Mouse (Mus musculus) G1E-ER4 (cell line): ENCODE measurements around the gene D130043K22Rik. TPM values are rescaled to one million over a fixed set of nuclear protein-coding genes. Genes with fewer than 3 reads are reported as not detected.

Source experiments
- GATA1 ChIP-seq: IDR thresholded peaks from one replicate; pipeline ENCODE4 v1.8.0; 2012; ENCODE audit warnings: low read length, inconsistent platforms
- polyA plus RNA-seq: library from polyadenylated mRNA; stranded (reverse); fragments of >175 nt; gene quantifications from 2 replicates; pipeline ENCODE4 v1.2.3, GENCODE M21; 2012

The D130043K22Rik gene
- polyA plus RNA-seq, 1 experiment = not detected

DNA sequence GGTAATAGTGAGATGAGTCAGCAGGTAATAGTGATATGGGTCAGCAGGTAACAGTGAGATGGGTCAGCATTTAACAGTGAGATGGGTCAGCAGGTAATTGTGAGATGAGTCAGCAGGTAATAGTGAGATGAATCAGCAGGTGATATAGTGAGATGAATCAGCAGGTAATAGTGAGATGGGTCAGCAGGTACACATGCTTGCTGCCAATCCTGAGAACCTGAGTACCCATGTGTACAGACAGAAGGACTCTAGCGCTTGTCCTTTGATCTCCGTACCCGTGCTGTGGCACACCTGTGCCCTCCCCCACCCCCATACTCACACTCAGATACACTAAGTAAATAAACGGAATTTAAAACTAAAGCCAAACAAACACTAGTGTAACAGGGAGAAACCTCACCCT, 70.0 kb downstream of the D130043K22Rik start:
- TF ChIP-seq GATA1 = no peak

DNA sequence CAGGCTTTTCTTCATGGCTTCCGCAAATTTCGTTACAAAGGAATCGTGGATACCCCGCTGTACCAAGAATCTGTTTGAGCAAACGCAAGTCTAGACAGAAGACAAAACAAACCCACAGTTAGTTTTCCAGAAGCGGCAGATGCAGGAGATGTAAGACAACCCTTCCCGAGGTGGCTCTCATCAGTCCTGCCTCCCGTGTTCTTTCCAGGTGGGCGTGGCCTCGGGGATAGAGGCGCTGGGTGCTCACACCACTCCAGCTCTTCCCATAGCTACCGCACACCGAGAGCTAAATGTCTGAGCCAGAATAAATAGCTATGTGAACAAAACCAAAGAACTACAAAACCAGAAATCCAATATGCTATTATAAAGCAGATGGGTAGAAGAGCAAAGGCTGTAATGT, 70.9 kb downstream of the D130043K22Rik start:
- no peak for TF ChIP-seq GATA1

DNA sequence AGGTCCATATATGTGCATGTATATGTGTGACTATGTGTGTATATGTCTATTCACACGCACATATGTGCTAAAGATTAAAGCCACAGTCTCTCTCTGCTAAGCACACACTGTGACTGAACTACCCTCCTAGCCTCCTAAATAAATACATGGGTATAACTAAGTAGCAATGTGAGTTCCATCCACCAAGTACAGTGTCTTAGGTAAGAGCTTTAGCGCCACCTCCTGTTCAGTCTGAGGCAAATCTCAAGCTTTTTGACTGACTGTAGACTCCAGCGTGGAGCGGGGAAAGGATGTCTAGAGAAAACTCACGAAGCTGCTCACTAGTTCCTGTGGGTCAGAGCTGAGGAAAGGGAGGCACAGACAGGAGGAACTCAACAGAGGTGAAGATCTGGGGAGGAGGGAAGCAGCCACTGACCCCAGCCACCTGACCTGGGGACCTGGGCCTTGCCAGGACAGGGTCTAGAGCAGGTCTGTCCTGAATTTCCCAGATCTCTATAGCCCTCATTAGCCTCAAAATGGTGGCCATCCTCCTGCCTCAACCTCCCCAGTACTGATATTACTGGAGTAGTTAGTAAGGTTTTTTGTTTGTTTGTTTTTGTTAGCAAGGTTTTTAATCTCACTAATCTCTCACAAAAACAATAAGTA, 75.5 kb downstream of the D130043K22Rik start:
- no peak for TF ChIP-seq GATA1

DNA sequence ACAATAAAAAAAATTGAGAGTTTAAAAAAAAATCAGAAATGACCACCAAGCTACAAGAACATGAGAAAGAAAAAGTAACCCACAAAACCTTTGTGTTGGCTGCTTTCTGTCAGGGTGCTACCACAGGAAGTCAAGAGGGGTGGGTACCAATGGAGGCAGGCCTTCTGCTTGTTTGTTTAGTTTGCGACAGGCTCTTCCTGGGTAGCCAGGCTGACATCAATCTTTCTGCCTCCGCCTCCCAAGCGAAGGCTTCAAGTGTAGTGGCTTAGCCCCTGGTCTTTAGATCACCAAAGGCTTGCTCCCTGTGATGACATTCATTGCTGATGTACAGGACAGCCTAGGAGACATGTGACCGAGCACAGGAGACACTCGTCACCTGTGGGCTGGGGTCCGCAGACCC, 76.3 kb downstream of the D130043K22Rik start:
- TF ChIP-seq GATA1 = no peak

DNA sequence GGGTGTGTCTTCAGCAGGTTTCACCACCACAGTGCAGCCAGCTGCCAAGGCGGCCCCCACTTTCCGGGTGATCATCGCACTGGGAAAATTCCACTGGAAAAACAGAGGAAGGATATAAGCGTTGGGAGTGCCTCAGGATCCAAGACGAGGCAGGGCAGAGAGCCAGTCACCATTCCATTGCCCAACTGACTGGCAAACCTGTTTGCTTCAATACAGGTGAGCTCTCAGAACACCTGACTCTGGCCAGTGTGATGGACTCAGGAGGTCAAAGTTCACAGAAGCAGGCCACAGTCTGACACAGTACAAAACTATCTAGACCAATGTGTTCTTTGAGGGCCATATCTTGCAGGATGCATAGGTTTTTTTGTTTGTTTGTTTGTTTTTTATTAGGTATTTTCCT, 79.1 kb downstream of the D130043K22Rik start:
- TF ChIP-seq GATA1 = no peak

DNA sequence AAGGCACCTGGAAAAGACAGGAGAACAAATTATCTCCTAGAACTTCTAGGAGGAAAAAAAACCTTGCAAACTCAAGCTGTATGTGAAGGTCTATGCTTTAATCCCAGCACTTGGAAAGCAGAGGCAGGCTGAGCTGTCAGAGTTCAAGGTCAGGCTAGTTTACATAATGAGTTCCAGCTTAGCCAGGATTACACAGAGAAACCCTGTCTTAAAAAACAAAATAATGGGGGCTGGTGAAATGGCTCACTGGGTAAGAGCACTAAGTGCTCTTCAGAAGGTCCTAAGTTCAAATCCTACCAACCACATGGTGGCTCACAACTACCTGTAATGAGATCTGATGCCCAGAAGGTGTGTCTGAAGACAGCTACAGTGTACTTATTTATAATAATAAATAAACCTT, 85.7 kb downstream of the D130043K22Rik start:
- no peak for TF ChIP-seq GATA1

DNA sequence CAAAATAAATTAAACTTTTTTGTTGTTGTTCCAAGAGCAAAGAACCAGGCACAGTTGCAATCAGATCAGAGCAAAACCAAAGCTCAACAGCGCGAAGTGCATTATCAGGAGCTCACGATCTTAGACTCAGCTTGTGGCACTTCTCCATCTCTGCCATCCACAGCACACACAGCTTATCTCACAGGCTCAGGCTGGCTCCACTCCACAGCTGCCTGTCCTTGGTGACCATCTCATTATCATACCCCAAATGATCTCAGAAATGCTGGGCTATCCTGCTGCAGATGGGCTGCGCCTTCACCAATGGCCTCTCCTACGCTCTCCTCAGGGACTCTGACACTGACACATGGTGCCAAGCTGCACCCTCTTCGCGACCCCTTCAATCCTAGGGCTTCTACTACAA, 88.3 kb downstream of the D130043K22Rik start:
- no peak for TF ChIP-seq GATA1

DNA sequence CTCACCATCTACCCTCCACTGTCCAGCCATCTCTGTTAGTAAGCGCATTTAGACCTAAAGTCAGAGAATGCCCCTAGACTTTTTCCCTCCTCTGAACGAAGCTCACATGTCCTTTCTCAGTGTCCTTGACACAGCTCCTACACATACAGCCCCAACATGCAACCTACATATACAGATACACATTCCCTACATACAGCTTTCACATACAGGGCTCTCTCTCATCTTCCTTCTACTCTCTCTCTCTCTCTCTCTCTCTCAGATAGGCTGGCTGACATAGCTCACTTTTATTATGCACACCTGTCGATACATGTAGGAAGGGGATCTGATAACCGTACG, 91.8 kb downstream of the D130043K22Rik start:
- TF ChIP-seq GATA1 = no peak

DNA sequence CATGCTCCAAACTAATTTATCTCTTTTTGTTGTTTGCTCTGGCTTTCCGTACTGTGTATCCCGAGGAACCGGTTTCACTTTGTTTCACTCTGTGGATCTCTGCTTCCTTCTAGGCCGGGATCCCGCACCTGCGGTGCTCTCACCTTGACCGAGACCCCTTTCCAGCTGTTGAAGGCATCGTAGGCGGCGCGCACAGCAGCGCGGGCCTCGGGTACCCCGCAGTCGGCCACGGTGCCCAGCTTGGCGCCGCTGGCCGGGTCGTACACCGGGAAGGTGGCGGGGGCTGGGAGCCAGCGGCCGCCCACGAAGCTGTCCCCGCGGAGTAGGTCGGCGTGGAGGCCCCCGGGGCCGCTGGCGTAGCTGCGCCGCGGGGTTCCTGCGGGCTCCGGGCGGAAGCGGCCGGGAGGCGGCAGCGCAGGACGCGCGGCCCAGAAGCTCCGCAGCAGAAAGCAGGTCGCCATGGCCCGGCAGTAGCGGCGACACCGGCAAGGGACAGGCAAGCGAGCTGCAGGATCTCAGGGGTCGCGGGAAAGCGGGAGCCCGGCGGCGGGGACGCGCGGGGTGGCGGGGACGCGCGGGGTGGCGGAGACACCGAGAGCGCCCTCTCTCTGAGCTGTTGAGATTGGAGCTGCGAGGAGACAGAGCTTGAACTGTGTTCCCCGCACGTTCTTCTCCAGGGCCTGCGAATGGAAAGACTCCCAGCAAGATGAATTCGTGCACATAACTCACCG, 92.3 kb downstream of the D130043K22Rik start, which contains the start of gene Aldh5a1:
TSS of gene Aldh5a1 (minus strand) at position 554 of the 731 bp plus-strand sequence.
- TF ChIP-seq GATA1 = no peak

DNA sequence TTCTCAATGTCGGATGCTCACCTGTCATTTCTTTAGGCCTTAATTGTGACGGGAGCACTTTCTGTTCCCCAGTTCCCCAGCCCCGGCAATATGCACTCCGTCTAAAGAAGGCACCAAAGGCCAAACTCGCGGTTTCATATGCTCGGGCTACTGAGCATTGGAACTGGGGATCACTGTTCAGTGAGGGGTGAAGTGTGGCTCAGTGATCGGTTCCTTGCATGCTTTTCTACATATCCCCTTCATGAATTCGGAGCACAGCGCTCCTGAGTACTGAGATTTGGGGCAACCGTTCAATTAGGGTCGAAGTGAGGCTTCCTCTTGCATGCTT, 92.9 kb downstream of the D130043K22Rik start:
- no peak for TF ChIP-seq GATA1

DNA sequence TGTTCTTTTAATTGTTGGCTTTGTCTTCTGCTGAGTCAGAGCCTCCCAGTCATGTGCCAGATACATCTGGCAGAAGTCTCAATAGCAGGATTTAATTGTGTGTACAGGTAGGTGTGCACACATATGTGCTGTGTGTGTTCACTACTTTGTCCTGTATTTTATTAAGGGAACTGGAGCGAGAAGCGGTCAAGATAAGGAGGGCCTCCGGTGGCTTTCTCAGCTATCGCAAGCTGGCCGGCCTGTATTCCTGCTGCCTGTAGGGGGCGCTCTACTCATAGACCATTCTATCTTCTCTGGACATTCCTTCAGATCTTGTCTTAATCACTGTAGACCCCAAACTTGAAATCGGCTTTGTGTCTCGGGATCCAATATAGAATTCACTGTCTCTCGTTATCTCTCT, 93.7 kb downstream of the D130043K22Rik start:
- TF ChIP-seq GATA1 = no peak

DNA sequence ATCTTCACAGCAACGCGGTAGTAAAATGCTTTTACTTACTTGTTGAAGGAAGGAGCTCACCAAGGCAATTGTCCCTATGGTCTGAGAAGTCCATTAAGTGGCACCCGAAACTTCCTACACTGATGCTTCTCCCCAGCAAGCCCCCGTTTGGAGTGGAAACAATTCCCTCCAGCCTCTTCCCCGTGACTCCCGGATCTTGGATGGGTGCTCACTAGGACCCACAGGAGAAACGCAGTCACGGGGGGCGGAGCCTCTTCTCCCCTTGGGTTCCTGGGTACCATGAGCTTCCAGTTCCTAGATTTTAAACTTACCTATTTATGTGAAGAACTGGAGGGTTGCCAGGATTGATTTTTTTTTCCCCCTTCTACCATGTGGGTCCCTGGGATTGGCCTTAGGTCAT, 94.5 kb downstream of the D130043K22Rik start:
- TF ChIP-seq GATA1 = no peak

DNA sequence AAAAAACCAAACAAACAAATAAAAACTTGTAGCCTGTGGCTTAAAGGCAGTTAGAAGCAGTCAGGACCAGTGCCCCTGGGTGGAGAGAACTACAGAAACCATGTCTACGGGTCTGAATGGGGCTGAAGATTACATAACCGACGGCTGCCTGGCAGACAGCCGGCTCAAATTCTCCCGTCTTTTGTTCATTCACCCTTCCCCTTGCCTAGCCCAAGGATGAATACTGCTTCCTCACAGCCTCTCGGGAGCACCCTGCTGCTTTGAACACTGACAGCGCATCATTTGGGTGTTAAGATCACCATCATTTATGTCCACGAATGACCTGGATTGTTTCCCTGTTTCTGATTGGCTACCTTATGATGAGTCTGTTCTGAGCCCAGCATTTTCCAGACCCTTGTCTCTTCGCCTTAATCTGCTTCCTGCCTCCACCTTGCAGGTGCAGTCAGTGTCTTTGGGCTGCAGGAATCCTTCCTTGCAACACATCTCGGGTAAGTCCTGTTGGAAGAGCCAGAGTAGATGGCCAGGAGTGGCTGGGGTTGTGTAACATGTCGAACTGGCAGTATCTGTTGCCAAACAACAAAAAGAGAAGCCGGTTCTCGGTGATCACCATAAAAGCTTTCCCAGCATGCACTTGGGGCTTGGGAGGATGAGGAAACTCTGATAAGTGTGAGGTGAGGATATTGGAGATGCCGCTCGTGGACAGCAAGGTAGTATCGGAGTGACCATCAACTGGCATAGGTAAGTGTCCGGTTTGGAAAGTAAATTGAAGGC, 97.8 kb downstream of the D130043K22Rik start, which contains the start of gene Gpld1:
TSS of gene Gpld1 (plus strand) at position 641 of the 771 bp plus-strand sequence.
- TF ChIP-seq GATA1 = no peak

DNA sequence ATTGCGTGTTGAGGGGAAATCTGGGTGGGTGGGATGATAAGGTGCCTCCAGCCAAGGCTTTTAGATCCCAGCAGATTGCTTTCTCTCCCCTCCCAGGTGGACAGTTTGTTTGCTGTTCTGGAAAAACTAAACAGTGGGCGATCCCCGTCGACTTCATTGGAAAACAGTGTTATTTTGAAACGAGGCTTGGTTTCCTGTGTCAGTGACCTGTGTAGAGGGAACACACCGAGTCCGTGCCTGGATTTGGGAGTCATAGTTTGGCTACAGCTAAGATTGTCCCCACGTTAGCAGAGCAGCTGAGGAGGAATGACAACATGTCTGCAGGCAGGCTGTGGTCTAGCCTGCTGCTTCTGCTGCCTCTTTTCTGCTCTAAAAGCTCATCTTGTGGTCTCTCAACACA, 98.4 kb downstream of the D130043K22Rik start:
- TF ChIP-seq GATA1 = no peak

DNA sequence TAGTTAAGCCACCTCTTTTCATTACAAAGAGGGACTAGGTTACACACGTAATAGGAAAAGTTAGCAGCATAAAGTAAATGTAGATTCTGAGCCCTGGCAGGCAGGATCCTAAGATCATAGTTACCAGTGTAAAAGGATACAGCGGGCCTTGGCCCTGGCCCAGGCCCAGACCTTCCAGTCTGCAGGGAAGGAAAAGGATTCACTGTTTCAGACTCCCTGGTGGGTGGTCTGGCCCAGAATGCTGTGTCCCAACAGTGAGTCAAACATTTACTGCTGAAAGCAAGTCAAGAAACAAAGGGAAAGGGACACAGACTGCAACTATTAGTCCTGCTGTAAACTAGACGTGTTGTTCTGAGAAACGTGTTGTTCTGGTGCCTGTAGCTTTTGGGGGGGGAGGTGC, 100.6 kb downstream of the D130043K22Rik start:
- no peak for TF ChIP-seq GATA1

DNA sequence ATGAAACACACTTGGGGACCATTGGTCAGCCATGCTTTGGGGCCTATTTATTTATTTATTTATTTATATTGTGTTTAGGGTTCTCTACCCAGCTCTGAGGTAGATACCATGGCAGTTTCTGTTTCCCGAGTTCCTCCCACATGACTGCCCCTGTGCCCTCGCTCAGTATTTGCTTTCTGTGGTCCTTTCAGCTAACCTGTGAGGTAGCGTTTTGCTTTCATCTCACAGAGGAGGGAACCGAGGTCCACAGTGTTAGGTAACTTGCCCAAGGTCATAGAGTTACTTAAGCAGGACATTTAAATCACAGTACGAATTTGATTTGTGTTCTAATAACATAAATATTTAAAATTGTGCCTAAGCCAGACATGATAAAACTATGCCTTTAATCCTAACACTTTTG, 102.2 kb downstream of the D130043K22Rik start:
- TF ChIP-seq GATA1 = no peak

DNA sequence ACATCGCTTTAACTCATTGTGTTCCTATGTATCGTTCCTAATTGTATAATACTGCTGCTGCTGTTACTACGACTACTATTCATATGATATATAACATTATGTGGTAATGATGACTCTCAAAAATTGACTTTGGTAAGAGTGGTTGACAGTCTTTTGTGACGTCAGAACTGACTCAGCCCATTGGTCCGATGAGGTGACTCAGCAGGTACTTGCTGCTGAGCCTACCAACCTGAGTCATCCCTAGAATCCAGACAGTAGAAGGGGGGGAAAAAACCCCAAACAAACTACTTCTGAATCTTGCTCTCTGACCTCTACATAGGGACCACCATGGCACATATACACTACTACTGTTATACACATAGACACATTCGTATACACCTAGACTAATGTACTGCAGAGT, 103.9 kb downstream of the D130043K22Rik start:
- TF ChIP-seq GATA1 = no peak

Other genes starting within 250 kb of the D130043K22Rik start
- gene Armh2, start 103.9 kb upstream of the D130043K22Rik start, polyA plus RNA-seq = not detected in 2 replicates
- gene Gmnn, start 83.2 kb upstream of the D130043K22Rik start, polyA plus RNA-seq = 4.0 and 9.1 TPM in 2 replicates
- gene BC005537, start 43.5 kb upstream of the D130043K22Rik start, polyA plus RNA-seq = 61.9 and 79.6 TPM in 2 replicates
- 46.7 and 50.2 TPM in 2 replicates for gene Acot13, start 13.6 kb upstream of the D130043K22Rik start, polyA plus RNA-seq
- gene Tdp2, start 13.5 kb upstream of the D130043K22Rik start, polyA plus RNA-seq = 49.8 and 53.5 TPM in 2 replicates
- not detected in 2 replicates for gene Aldh5a1, start 92.5 kb downstream of the D130043K22Rik start, polyA plus RNA-seq
- not detected in 2 replicates for gene Gpld1, start 98.0 kb downstream of the D130043K22Rik start, polyA plus RNA-seq
- gene Mrs2, start 175.2 kb downstream of the D130043K22Rik start, polyA plus RNA-seq = 6.4 and 8.6 TPM in 2 replicates
- not detected in 2 replicates for gene Dcdc2a, start 210.9 kb downstream of the D130043K22Rik start, polyA plus RNA-seq